8 mouse cellular contexts compared by ENCODE assay signal in genomic region chr2:25273010-25273409, GRCm38 (mm10). TPM values are rescaled to one million over a fixed set of nuclear protein-coding genes. Genes with fewer than 3 reads are reported as not detected.
DNase-seq lines count a peak whose midpoint lies in the region; ATAC-seq and TF ChIP-seq lines count a peak whose summit lies in the region.

No protein-coding gene starts in this region.

- 0 out of 2 replicates have a peak, but pooled peaks have one; percentile 1 for ATAC-seq in forebrain, embryonic 15.5 days (replicated peaks)
- ATAC-seq in liver, embryonic 15.5 days (ENCODE audit: insufficient read depth) = no peak
- ATAC-seq in CD4-positive, CD25-positive, alpha-beta regulatory T cell, adult 4 months = no peak

- peak overlapping the region; percentile 92 for H3K27ac ChIP-seq in heart, embryonic 10.5 days
- H3K27ac ChIP-seq in forebrain, embryonic 15.5 days (replicated peaks) = 0 out of 2 replicates have a peak overlapping the region, but pooled peaks have one; percentile 4
- peak overlapping the region; percentile 78; the same call in 1 of the 2 replicates for H3K27ac ChIP-seq in liver, embryonic 15.5 days (replicated peaks)

- 27% methylated on average over 16 of the region's 16 CpGs for WGBS in heart, embryonic 10.5 days
- WGBS in forebrain, embryonic 15.5 days = 40% methylated on average over 16 of the region's 16 CpGs
- WGBS in liver, embryonic 15.5 days (ENCODE audit: insufficient replicate concordance) = 28% methylated on average over 16 of the region's 16 CpGs

- intact Hi-C loops in heart, postnatal 36 days (cut with DNase I) = loop anchor here (2.0 to 5.0 kb wide), 3 partner anchors 18 to 76 kb away; partner anchors contain the start of genes Man1b1, Tmem203 and Tor4a

- H3K4me1 ChIP-seq in heart, embryonic 10.5 days = peaks cover 26% of the 10 kb centered on the region
- H3K4me1 ChIP-seq in E14TG2a.4 (replicated peaks; ENCODE audit: low read depth, low read length) = peaks cover 41% of the 10 kb centered on the region
- H3K4me1 ChIP-seq in forebrain, embryonic 15.5 days = peaks cover 32% of the 10 kb centered on the region
- peaks cover 43% of the 10 kb centered on the region for H3K4me1 ChIP-seq in liver, embryonic 15.5 days (replicated peaks)

- peak overlapping the region; percentile 91 for H3K4me3 ChIP-seq in heart, embryonic 10.5 days
- H3K4me3 ChIP-seq in E14TG2a.4 (replicated peaks; ENCODE audit: low read length) = peak overlapping the region; percentile 95
- peak overlapping the region; percentile 74 for H3K4me3 ChIP-seq in forebrain, embryonic 15.5 days
- H3K4me3 ChIP-seq in liver, embryonic 15.5 days (replicated peaks) = peak overlapping the region; percentile 97

- H3K9ac ChIP-seq in forebrain, embryonic 15.5 days (replicated peaks) = peak overlapping the region; percentile 68
- peak overlapping the region; percentile 92 for H3K9ac ChIP-seq in liver, embryonic 15.5 days

- no peaks in the 10 kb centered on the region for H3K27me3 ChIP-seq in heart, embryonic 10.5 days (ENCODE audit: insufficient read depth, poor library complexity, severe bottlenecking)
- H3K27me3 ChIP-seq in E14TG2a.4 (ENCODE audit: insufficient read depth, low read length) = no peaks in the 10 kb centered on the region
- H3K27me3 ChIP-seq in forebrain, embryonic 15.5 days = no peaks in the 10 kb centered on the region
- H3K27me3 ChIP-seq in liver, embryonic 15.5 days = no peaks in the 10 kb centered on the region

- peaks cover 80% of the 10 kb centered on the region for H3K36me3 ChIP-seq in heart, embryonic 10.5 days
- peaks cover 88% of the 10 kb centered on the region for H3K36me3 ChIP-seq in E14TG2a.4 (ENCODE audit: insufficient read depth, low read length)
- H3K36me3 ChIP-seq in forebrain, embryonic 15.5 days = peaks cover 64% of the 10 kb centered on the region
- peaks cover 82% of the 10 kb centered on the region for H3K36me3 ChIP-seq in liver, embryonic 15.5 days (replicated peaks)

- H3K9me3 ChIP-seq in heart, embryonic 10.5 days = no peaks in the 10 kb centered on the region
- no peaks in the 10 kb centered on the region for H3K9me3 ChIP-seq in E14TG2a.4 (ENCODE audit: low read length)
- no peaks in the 10 kb centered on the region for H3K9me3 ChIP-seq in forebrain, embryonic 15.5 days
- H3K9me3 ChIP-seq in liver, embryonic 15.5 days (replicated peaks) = no peaks in the 10 kb centered on the region

- H3K4me2 ChIP-seq in forebrain, embryonic 15.5 days (replicated peaks) = peak overlapping the region; percentile 93
- peak overlapping the region; percentile 90 for H3K4me2 ChIP-seq in liver, embryonic 15.5 days

- no peak for TF ChIP-seq CTCF in E14TG2a.4 (conservative IDR thresholded peaks at IDR 0.05; ENCODE audit: low read length)

- DNase-seq in heart, embryonic 10.5 days (ENCODE audit: low spot score) = no peak
- DNase-seq in heart, postnatal 36 days = no peak
- DNase-seq in right cerebral cortex, postnatal 36 days (ENCODE audit: low spot score in 2 of 2) = no peak
- DNase-seq in gastrocnemius, adult 8-10 months (ENCODE audit: low spot score in 2 of 2) = no peak

RNA-seq across cellular contexts. Expression of gene Anapc2, which starts 0.7 kb away (rescaled TPM):
- polyA plus RNA-seq in heart, embryonic 10.5 days (2016; fragmentation: Nextera tagmentation; extraction: Ambion mirVana) = 101 and 113 TPM in 2 replicates
- 10 to 100 TPM; 38.6 to 39.1 TPM for total RNA-seq in heart, postnatal 36 days (2021)
- polyA plus RNA-seq in forebrain, embryonic 15.5 days (2015; fragmentation: Nextera tagmentation; extraction: Ambion mirVana) = 148 and 150 TPM in 2 replicates
- polyA plus RNA-seq in liver, embryonic 15.5 days (2015; fragmentation: Nextera tagmentation; extraction: Ambion mirVana) = 41.7 and 45.0 TPM in 2 replicates
- polyA plus RNA-seq in CD4-positive, CD25-positive, alpha-beta regulatory T cell, adult 4 months (2017; shearing (Covaris generic)) = 10 to 100 TPM; 34.8 to 54.1 TPM
- 10 to 100 TPM; 30.4 to 33.4 (median 31.3) TPM for total RNA-seq in gastrocnemius, adult 8-10 months (2022)

RNA-seq across cellular contexts. Expression of gene Ssna1, which starts 0.8 kb away (rescaled TPM):
- polyA plus RNA-seq in heart, embryonic 10.5 days (2016; fragmentation: Nextera tagmentation; extraction: Ambion mirVana) = 164 and 199 TPM in 2 replicates
- total RNA-seq in heart, postnatal 36 days (2021) = 10 to 100 TPM; 37.4 to 44.0 TPM
- 209 and 225 TPM in 2 replicates for polyA plus RNA-seq in forebrain, embryonic 15.5 days (2015; fragmentation: Nextera tagmentation; extraction: Ambion mirVana)
- 116 and 124 TPM in 2 replicates for polyA plus RNA-seq in liver, embryonic 15.5 days (2015; fragmentation: Nextera tagmentation; extraction: Ambion mirVana)
- polyA plus RNA-seq in CD4-positive, CD25-positive, alpha-beta regulatory T cell, adult 4 months (2017; shearing (Covaris generic)) = 100 to 1,000 TPM; 124 to 131 TPM
- 10 to 100 TPM; 29.0 to 36.4 (median 31.2) TPM for total RNA-seq in gastrocnemius, adult 8-10 months (2022)

RNA-seq across cellular contexts. Expression of gene Tprn, which starts 10.6 kb away (rescaled TPM):
- polyA plus RNA-seq in heart, embryonic 10.5 days (2016; fragmentation: Nextera tagmentation; extraction: Ambion mirVana) = 5.1 and 6.4 TPM in 2 replicates
- total RNA-seq in heart, postnatal 36 days (2021) = 1 to 10 TPM; 4.8 to 8.6 TPM
- polyA plus RNA-seq in forebrain, embryonic 15.5 days (2015; fragmentation: Nextera tagmentation; extraction: Ambion mirVana) = 15.6 and 16.5 TPM in 2 replicates
- 3.9 and 5.4 TPM in 2 replicates for polyA plus RNA-seq in liver, embryonic 15.5 days (2015; fragmentation: Nextera tagmentation; extraction: Ambion mirVana)
- 1 to 10 TPM; 1.8 to 3.8 TPM for polyA plus RNA-seq in CD4-positive, CD25-positive, alpha-beta regulatory T cell, adult 4 months (2017; shearing (Covaris generic))
- total RNA-seq in gastrocnemius, adult 8-10 months (2022) = 1 to 10 TPM; 2.0 to 5.3 (median 2.6) TPM

RNA-seq across cellular contexts. Expression of gene Tmem210, which starts 14.9 kb away (rescaled TPM):
- not detected in 2 replicates for polyA plus RNA-seq in heart, embryonic 10.5 days (2016; fragmentation: Nextera tagmentation; extraction: Ambion mirVana)
- total RNA-seq in heart, postnatal 36 days (2021) = not detected
- not detected in 2 replicates for polyA plus RNA-seq in forebrain, embryonic 15.5 days (2015; fragmentation: Nextera tagmentation; extraction: Ambion mirVana)
- not detected in 2 replicates for polyA plus RNA-seq in liver, embryonic 15.5 days (2015; fragmentation: Nextera tagmentation; extraction: Ambion mirVana)
- polyA plus RNA-seq in CD4-positive, CD25-positive, alpha-beta regulatory T cell, adult 4 months (2017; shearing (Covaris generic)) = not detected
- not detected for total RNA-seq in gastrocnemius, adult 8-10 months (2022)

RNA-seq across cellular contexts. Expression of gene Lrrc26, which starts 16.7 kb away (rescaled TPM):
- not detected in 2 replicates for polyA plus RNA-seq in heart, embryonic 10.5 days (2016; fragmentation: Nextera tagmentation; extraction: Ambion mirVana)
- not detected for total RNA-seq in heart, postnatal 36 days (2021)
- not detected in 2 replicates for polyA plus RNA-seq in forebrain, embryonic 15.5 days (2015; fragmentation: Nextera tagmentation; extraction: Ambion mirVana)
- polyA plus RNA-seq in liver, embryonic 15.5 days (2015; fragmentation: Nextera tagmentation; extraction: Ambion mirVana) = not detected in 2 replicates
- polyA plus RNA-seq in CD4-positive, CD25-positive, alpha-beta regulatory T cell, adult 4 months (2017; shearing (Covaris generic)) = not detected
- not detected for total RNA-seq in gastrocnemius, adult 8-10 months (2022)

Comparison
In these comparisons a context has a peak if more than half of its experiments do, and no peak if none do; other contexts are left out.
1. H3K27ac ChIP-seq: peak in every context shown above with its lines; median percentile 92 in heart, embryonic 10.5 days; 78 in liver, embryonic 15.5 days; 4 in forebrain, embryonic 15.5 days.